Mouse (Mus musculus) bone marrow, adult 2 months (tissue): ENCODE results near the gene Calm2.

ENCODE experiments used
- CTCF ChIP-seq: fragments of 200-500 bp; IDR thresholded peaks from 2 replicates; pipeline ENCODE4 v1.5.1; 2011; ENCODE audit warnings: low read length, control low read depth; ENCODE audit not compliant: control insufficient read depth, insufficient read depth
- POLR2A ChIP-seq: fragments of 200-500 bp; IDR thresholded peaks from 2 replicates; pipeline ENCODE4 v1.6.1; 2011; ENCODE audit warnings: low read depth, mild to moderate bottlenecking, control low read depth, low read length, borderline replicate concordance; ENCODE audit not compliant: control insufficient read depth

DNA sequence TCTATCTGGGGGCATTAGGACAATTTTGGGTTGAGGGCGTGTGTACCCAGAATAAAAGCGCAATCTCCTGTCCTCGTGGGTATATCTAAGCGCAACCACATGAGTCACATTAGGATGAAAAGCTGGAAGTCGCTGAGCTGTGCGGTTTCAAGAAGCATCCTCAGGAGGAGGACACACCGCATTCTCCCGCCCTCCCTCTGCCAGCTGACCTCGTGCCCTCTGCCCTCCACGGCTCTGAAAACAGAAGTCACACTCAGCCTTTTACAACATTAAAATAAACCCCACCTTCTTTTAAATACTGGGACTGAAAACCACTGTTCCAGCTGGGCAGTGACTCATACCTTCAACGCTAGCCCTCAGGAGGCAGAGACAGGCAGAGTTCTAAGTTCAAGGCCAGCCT lies 49.6 kb downstream of the Calm2 start:
- no peak for TF ChIP-seq CTCF
- TF ChIP-seq POLR2A = no peak
